Mouse (Mus musculus): ENCODE results near the gene Zfp513.

DNA sequence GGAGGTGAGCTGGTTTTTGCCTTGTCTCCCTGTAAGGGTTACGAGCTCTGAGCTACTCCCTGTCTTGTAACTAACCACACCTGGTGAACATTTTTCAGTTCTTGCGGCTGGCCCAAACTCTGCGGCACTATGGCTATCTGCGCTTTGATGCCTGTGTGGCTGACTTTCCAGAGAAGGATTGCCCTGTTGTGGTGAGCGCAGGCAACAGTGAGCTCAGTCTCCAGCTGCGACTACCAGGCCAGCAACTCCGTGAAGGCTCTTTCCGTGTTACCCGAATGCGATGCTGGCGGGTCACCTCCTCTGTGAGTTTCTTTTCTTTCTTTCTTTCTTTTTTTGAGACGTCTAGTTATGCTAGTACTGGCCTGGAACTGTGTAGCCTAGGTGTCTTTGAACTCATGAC is 5.0 kb downstream of the Zfp513 start:
- no peak for TF ChIP-seq CTCF (IDR thresholded peaks at IDR 0.05)
- TF ChIP-seq EP300 (IDR thresholded peaks at IDR 0.05), result no peak
